Mouse (Mus musculus) layer of hippocampus, adult 9-11 months (tissue): ENCODE measurements at regions not wholly inside any gene's neighbourhood (a gene's known extent, or its start where the extent isn't known, plus 50 kb on each side); places are given as distances from the start of the nearest gene placed in this dataset.
A peak's percentile ranks its signal among the peaks of the same experiment; 100 is the strongest.
"Not testable (repeated sequence)": the region's sequence is repeated elsewhere in the genome, so short reads cannot be mapped to it uniquely, and the experiment has no call there.

Source experiments
- DNase-seq: peaks from one replicate; pipeline ENCODE4 v3.0.0; 2022

DNA sequence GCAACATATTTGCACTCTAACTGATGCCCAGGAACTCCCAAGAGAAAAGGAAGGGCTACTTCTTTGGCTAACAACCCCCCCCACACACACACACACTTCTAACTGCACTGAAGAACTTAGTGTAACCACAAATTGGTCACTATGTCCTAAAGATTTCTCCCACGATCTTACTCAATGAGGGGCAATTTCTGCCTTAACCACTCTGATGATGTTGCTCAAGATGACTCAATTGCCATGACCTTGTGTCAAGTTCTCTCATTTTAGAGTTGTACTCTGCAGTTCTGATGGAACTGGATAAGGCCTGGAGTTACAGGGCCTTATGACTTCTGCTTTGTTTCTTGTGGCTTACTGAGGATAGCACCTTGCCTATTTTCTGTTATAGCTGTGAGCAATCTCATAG is 81.7 kb downstream of the Sem1 start:
- no peak for DNase-seq

DNA sequence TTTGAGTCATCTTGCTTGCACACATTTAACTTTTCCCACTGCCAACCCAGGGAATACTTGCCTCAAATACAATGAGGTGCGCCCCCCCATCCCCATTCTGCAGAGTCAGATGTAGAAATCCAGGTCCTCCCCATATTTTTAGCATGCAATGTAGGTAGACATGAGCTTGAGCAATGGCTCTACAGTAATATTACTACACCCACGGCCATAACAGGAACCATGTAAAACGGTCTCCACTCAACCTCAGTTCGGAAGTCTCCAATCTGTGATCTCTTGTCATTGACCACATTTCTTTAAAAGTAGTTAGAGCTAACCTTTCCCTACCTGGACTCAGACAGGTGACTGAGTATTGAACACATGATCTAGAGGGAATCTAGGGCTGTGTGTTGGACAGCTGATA is 82.1 kb downstream of the Sem1 start:
- no peak for DNase-seq

DNA sequence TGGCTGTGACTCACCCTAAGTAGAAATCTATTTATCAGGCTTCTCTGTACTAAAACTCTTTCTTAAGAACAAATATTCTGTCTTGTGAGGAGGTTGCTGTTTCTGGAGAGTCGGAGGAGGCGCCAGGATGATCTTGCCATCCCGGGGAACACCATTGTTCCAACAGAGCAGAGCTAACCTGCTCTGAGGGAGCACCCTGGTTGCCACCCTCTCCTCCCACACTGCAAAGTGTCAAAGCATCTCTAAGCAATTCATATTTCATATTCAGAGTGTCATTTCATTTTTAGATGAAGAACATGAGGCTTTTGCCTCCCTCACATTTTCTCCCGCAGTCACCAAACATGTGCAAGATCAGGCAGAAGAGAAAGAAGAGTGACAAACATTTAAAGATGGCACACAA is 90.3 kb downstream of the Sem1 start:
- DNase-seq = peak; percentile 32

DNA sequence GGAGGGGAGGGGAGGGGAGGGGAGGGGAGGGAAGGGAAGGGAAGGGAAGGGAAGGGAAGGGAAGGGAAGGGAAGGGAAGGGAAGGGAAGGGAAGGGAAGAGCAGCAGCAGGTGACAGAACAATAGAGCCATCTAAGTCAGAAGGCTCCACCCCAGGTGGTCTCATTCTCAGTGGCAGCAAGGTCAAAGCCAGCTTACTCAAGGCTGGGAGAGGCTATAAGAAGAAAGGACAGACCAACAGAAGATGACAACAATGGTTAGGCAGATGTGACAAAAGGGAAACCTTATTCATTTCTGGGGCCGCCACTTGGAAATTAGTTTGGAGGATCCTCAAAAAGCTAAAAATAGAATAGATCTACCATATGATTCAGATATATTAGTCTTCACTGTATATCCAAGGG is 96.9 kb downstream of the Sem1 start:
- not testable (repeated sequence) for DNase-seq

DNA sequence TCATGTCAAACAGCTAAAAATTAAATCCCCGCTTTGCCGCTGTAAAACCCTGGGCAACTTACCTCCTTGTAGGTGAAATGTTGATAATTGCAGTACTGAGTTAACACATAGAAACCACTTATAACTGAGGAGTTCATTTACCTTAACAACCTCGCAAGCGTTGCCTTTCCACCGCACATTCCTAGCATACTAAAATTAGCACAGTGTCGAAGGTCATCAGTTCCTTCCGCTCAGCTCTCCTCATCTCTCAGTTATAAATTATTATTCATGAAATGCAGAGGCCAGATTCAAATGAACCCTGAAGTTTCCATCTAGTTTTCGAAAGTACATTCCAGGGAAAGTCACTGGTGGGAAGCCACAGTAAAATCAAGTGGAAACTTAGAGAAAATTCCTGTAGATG is 108.1 kb downstream of the Sem1 start:
- DNase-seq = no peak

DNA sequence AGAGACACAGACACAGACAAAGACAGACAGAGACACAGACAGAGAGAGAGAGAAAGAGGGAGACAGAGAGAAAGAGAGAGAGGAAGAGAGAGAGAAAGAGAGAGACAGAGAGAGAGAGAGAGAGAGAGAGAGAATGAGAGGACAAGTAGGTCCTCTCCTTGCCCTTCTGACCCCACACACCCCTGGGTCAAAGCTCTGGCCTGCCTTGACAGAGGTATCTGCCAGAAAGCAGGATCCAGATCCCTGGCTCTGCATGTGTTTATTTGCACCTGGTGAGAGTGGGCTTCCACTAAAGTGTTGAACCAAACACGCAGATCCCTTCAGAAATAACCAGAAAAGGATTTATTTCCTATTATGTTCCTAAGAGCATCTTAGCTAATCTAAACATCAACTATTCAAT is 110.9 kb downstream of the Sem1 start:
- DNase-seq = no peak

DNA sequence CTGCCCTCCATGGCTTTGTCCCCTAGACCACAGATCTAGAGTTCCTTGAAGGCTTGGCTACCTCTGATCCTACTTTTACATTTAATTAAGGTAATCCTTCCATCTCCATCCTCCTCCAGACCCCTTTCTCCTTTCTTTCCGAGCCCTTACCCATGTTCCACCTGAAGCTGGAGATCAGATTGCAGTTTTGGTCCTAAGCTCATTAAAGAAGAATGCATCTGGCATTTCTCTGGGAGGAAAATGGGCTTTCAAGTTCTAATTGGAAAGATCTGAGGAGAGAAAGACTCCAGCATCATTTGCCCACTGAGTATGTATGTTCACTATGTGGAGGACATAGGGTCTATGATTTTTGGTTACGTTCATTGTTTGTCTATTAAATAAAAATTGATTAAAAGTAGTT is 112.2 kb downstream of the Sem1 start:
- no peak for DNase-seq

DNA sequence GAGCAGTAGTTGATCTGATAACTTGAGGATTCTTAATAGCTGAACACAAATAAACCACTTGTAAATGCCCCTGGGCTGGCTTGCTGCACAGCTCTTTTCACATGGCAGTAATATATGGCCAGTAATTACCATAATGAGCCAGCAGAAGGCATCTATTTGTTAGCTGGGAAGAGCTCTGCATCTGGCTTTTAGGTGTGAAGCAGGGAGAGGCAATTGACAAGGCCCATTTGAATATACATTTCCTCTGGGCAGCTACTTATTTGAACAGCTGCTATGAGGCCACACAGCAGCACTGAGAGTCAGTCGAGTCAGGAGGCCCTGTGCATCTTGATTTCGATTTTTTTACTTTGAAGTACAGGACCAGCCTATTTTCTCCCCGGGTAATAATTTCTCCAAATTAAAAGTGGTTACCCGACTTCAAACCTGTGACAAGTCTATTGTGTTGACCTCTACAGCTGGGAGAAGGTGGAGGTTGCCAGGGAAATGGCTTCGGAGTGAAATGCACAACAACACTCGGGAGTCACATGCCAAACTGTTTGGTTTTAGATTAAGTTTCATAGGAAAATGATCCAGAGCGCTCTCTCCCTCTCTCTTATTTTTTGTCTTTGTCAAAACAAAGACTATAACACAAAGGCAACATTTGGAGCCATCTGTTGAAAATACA is 114.5 kb downstream of the Sem1 start:
- DNase-seq = no peak

DNA sequence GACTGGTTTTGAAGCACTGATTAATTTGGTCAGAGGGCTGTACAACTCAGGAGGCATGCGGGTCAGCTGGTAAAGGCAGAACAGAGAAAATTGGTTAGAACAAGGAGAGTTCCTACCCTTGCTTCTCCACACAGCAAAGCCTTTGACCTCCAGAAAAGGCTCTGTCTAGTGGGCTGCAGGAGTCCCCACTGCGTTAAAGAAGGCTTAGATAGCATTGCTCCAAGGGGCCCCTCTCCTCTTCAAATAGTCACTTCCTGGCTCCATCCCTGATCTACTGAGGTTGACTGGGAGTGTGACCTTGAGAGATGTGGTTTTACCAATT is 118.6 kb downstream of the Sem1 start:
- no peak for DNase-seq

DNA sequence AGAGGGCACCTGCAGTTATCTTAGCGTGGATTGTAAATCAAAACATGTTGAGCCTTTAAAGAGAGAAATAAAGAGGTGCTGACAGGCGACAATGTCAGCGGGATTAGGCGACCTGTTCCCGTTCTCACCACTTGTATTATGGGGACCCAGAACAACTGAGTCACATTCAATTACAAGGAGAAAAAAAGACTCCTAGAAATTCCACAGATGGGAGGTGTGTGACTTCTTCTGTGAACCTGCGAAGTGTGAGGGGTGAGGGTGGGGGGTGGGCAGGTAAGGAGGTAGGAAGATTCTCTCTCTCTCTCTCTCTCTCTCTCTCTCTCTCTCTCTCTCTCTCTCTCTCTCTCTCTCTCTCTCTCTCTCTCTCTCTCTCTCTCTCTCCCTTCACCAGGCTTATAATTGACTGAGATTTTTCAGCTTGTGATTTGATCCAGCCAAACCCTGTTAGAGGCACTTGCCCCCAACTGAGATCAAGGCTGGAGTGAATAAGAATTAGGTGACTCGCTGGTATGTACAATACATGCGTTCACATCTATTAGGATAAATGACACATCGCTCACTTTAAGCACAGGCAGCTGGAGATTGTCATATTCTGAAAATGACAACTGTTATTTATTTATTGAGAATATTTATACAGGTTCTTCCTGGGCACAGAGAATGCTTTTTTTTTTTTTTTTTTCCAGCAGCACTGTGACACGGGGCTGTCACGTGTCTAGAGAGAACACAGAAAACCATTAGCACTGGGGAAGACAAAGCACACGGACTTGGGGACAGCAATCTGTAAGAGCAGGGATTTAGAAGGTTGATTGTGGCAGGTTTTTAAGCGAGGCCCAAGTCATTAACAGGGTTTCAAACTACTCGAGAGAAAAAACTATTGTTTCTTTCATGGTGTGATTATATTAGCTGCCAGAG is 119.2 kb downstream of the Sem1 start:
- DNase-seq = no peak

DNA sequence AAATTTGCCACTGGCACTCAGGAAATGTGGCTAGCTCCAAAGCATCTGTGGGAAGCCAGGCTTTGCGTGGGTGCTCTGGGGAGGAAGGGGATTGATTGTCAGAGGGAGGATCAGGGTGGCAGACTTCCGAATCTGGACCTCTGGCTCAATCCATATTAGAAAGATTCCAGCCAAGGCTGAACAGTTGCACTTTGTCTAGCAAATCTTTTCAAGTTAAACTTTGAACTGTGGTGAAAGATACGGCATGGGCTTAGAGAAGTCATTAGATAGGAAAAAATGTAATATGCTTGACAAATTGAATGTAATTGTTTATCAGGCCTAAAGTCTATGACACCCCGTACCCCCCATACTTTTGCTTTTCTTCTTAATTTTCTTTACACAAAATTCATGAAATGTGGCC is 120.7 kb downstream of the Sem1 start:
- no peak for DNase-seq

DNA sequence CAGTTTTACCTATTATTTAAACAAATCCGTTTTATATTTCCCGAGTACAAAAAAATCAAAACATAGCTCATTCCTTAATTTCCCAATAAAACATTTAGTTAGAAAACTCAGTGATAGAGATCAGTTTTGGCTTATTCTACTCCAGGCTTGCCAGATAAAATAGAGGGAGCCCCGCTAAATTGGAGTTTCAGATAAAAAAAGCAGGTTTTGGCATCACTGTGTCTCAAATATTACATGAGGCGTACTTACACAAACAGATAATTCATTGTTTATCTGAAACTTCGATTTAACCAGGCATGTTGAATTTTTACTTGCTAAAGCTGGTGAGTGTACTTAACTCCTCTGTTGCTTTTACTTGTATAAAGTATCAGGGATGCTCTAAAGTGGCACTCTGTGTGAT is 121.5 kb downstream of the Sem1 start:
- no peak for DNase-seq

DNA sequence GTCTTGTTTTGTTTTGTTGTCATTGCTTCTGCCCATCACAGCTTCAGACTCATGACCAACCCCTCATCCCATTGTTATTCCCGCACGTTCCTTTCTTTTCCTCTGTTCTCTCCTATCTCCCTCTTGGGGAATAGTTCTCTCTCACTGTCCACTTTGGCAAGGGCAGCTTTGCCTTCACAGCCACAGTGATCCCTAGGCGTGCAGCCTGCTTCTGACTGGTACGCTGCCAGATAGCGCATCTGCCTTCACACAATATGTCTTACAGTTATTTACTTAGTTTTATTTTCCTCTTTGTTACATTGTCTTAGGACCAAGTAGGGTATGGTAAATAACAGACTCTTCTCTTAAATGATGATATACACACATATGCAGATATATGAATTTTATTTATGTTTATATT is 122.9 kb downstream of the Sem1 start:
- DNase-seq = no peak

DNA sequence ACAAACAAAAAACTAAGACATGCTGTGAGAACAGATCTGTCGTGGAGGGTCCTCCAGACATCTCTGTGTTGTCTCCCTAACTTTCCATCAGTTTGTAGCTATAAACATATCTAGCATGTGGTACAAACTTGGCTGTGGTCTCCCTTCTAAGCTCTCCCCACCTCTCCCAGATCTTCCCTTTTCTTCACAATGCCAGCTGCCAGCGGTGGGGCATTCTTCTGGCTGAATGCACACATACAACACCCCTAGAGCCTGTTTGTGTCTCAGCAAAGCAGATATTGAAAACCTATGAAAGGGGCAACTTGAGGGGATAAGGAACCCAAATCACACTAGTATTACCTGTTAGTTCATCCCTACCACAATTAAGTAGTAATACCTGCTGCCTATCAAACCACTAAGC is 124.1 kb downstream of the Sem1 start:
- DNase-seq = no peak

DNA sequence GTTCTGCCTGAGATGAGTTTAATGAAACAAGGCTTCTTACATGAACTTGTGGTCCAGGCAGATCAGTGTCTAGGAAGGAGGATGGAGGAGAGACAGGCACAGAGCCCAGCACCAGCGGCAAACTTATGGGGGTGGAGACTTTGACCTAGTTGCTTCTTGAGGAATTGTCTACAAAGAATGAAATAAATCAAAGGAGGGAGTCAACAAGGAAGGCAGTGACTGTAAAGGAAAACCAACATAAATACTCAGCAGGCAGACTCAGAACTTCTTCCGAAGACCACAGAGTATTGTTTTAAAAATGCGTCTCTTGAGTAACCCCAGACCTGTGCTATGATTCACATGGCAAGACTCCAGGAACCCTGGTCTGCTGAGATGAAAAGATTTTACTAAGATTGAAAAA is 143.6 kb downstream of the Sem1 start:
- DNase-seq = no peak

DNA sequence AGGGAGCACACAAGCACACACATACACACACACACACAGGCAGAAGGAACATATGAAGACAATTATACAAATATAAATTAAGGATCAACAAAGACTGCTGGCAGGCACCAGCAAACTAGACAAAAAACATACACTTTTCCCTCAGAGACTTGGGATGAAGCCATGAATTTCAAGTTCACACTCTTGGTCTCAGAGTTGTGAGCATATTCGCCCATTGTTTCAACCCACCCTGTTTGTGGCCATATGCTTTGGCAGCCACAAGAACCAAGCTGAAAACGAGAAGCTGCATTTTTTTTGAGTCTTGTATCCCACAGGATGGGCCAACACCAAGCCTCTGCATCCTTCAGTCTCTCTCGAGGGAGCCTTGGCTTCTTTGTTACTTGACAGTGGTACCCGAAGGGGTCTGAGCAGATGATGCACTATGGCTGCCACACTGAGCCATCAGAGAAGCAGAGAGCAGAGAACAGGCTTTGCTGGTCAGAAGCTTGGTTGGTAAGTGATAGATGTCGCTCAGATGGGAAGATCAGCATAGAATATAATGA is 144.1 kb downstream of the Sem1 start:
- DNase-seq = no peak

DNA sequence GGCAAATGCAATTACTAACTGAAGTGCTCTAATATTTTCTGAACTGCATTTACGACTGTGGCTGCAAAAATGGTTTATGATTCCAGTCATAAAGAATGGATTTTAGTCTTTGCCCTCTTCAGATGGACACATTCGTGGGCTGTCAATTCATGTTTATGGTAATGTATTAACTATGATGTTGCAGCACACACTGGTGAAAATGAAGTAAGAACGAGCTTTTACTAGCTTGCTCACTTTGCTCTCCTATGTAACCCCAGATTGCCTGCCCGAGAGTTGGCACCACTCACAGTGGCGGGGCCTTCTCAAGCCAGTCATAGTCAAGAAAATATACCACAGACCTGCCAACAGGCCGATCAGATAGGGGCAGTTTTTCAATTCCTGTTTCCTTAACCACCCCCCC is 145.3 kb downstream of the Sem1 start:
- DNase-seq = no peak

DNA sequence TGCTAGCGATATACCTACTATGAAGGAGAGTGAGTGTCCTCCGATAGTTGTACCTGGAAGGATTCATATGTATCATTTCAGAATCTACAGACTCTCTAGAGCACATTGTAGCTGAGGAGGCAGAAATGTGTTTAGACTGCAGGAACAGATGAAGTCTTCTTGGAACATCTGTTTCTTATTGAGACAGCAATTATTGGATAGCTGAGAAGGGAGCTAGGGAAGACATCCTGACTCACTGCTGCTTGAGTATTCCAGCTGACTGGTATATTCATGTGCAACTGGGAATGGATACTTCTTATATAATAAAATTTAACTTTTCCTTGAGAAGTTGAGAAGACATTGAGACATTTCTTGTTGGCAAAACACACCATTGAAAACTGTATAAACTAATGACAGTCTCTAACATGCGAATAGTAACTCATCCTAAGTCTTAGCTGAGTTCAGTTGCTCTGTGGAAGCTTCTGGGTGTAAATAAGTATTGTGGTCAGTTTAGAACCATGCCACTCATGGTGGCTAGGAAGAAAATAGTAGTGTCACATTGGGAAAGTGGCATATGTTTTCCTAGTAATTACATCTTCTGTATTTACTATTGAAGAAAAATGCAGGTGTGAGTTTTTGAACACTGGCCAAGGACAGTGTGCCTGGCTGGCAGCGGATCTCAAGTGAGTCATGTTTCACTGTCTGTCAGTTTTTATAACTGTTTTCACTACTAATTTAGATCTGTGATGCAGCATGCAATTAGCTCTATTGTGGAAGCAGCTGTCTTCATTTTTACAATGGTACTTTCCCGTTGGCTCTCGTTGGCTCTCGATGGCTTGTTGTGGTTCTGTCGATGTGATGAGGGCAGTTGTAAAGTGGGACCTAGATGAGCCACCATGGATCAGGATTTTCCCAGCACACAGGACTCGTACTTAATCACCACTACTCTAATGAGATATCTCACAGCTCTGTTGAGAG is 163.5 kb downstream of the Sem1 start:
- peak; percentile 17 for DNase-seq

DNA sequence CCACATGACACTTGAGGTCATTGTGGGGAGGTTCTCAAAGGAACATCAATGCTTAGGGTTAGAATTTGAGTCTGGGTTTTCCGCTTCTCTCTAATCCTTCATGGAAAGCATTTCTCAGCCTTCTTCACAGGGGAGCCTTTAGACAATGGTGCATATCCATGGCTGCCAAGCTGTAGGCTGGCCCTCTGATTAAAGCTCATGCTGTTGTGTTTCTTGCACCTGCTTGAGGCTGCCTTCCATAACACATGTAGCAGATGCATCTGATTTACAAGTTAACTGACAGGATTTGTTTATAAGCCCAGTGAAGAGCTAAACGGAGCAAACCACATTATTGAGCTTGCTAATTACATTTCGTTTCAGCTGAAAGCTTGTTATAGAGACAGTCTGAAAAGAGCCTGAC is 180.5 kb downstream of the Sem1 start:
- DNase-seq = no peak

DNA sequence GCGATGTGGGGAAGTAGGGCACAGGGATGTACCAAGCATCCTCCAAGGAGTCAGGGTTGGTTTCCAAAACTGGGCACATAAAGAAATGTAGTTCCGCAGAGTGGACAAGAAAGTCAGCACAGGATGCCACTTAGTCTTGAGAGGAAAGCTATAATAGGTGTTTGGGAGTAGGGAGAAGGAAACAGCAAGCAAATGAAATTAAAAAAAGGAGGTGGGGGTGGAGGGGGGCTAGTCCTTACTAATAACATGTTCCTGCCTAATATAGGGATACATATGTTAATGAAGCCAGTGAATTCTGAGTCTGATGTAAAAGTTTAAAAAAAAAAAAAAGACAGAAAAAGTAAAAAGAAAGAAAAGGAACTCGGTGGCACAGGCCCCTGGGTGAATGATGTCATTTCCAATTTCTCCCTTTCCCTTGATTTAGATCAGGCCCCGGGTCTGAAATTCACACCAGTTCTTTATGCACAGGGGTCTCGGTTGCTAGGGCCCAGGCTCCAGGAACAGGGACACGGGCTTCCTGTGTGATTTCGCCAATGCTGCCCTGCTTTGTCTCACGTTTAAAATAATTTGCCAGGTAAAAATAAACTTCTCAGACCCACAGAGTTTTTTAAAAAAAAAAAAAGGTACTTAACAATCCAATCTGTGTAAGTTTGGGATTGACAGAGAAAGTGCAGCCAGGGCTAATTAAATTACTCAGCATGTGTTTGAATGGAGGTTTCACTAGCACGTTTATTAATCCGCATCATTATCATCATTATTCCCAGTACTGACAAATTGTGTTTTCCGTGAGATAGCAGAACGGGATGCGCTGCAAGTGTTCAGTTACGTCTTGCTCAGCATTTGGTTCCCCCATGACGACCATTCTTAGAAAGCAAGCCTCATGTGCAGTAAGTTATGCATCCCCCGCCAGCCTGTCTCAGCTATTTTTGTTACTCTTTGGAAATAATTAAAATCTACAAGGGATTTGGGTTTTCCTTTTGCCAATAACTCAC is 172.8 kb upstream of the Slc25a13 start:
- peak; percentile 8 for DNase-seq

DNA sequence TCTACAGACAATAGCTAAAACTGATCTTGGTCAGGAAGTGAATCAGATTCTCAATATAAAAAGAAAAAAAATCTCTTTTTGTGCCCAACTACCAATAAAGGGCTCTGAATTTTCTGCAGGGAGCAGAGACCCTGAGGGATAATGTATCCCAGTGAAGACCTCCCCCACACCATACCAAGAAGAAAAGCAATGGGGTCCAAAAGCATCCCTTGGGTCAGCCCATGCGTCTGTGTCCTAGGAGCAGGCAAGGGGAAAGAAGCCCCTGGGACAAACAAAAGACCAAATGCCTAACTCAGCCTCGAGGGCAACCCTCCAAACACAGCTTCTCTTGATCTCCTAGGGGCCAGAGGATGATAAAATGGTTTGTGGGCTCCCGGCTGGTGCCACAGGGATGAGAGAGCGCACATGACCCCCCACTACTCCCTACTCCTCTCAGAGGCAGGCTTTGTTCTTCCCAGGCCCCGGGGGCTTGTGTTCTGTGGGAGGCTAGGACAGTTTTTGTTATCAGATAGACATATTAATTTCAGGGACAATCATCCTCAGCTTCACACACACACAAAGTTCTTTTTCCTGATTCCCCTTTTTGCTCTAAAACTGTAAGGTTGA is 172.0 kb upstream of the Slc25a13 start:
- DNase-seq = no peak

DNA sequence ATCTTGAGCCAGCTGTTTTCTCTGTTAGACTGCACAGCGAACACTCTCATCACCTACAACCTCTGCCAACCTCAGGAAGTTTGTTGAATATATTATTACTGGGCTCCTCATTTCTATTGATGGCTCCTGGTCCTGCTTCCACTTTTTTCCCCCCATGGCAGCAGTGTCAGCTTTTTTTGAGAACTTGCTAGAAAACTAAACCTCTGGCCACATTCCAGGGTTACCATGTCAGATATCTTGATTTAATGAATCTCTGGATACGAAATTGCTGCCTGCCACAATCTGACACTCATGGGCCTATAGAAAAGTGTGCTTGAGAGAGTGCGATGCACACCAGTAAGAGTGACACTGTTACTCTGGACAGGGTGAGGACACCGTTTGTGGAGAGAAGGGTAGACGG is 170.6 kb upstream of the Slc25a13 start:
- DNase-seq = no peak
